Mouse (Mus musculus): ENCODE measurements at regions not wholly inside any gene's neighbourhood (a gene's known extent, or its start where the extent isn't known, plus 50 kb on each side); places are given as distances from the start of the nearest gene placed in this dataset.
"Not testable (repeated sequence)": the region's sequence is repeated elsewhere in the genome, so short reads cannot be mapped to it uniquely, and the experiment has no call there.

- Histone ChIP-seq H3K9me3 (no peaks in the 10 kb centered on the region), H3K4me1 (peaks cover 68% of the 10 kb centered on the region), H3K27me3 (no peaks in the 10 kb centered on the region), H3K27ac (peak overlapping the region; percentile 15; the same call in 1 of the 2 replicates), H3K4me3 (no peak overlapping the region), H3K36me3 (no peaks in the 10 kb centered on the region), H3K4me2 (replicated peaks) (no peak overlapping the region), H3K9ac (no peak overlapping the region)
- ATAC-seq (ENCODE audit: low FRiP score, low read depth), result no peak
- WGBS, result 77% methylated on average over 11 of the region's 11 CpGs
Observed at GRCm38 (mm10) chr17:83977725-83978124, 130.0 kb upstream of the Haao start.

- Histone ChIP-seq H3K27me3 (no peaks in the 10 kb centered on the region), H3K27ac (no peak overlapping the region), H3K4me2 (replicated peaks) (no peak overlapping the region), H3K9me3 (no peaks in the 10 kb centered on the region), H3K9ac (no peak overlapping the region), H3K4me3 (no peak overlapping the region), H3K36me3 (no peaks in the 10 kb centered on the region), H3K4me1 (peaks cover 59% of the 10 kb centered on the region)
- 90% methylated on average over 7 of the region's 7 CpGs for WGBS
- ATAC-seq (ENCODE audit: low FRiP score, low read depth), result no peak
Observed at GRCm38 (mm10) chr17:83975813-83976212, 128.1 kb upstream of the Haao start.

- Histone ChIP-seq H3K9ac (no peak overlapping the region), H3K4me1 (peaks cover 55% of the 10 kb centered on the region), H3K4me2 (replicated peaks) (peak overlapping the region; percentile 34), H3K27me3 (no peaks in the 10 kb centered on the region), H3K9me3 (no peaks in the 10 kb centered on the region), H3K27ac (peak overlapping the region; percentile 72), H3K36me3 (no peaks in the 10 kb centered on the region), H3K4me3 (no peak overlapping the region)
- peak; percentile 68 for ATAC-seq (ENCODE audit: low FRiP score, low read depth)
- WGBS, result 21% methylated on average over 18 of the region's 18 CpGs
Observed at GRCm38 (mm10) chr17:83973461-83974350, 125.9 kb upstream of the Haao start.

DNA sequence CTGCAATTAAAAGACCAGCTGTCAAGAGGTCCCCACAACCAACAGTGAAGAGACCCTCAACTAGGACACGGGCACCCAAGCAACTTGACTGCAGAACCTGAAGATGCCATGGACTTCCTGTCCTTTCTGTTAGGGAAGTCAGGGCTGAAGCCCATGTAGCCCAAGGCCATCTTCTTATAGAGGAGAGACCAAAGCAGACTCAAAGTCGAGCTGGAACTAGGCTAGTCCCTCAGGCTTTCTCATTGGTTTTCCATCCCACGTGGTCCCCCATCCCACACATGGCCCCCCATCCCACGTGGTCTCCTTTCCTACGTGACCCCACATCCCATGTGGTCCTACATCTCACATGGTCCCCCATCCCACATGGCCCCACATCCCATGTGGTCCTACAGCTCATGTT is 125.1 kb upstream of the Haao start:
- H3K9ac ChIP-seq, result no peak overlapping the region
- H3K4me1 ChIP-seq, result peaks cover 49% of the 10 kb centered on the region

GRCm38 (mm10) chr17:83972470-83972869 is 124.7 kb upstream of the Haao start:
- ATAC-seq (ENCODE audit: low FRiP score, low read depth), result no peak
- Histone ChIP-seq H3K4me2 (replicated peaks) (no peak overlapping the region), H3K4me1 (peaks cover 45% of the 10 kb centered on the region), H3K36me3 (no peaks in the 10 kb centered on the region), H3K9me3 (no peaks in the 10 kb centered on the region), H3K27me3 (no peaks in the 10 kb centered on the region), H3K4me3 (no peak overlapping the region), H3K27ac (peak overlapping the region; percentile 48), H3K9ac (no peak overlapping the region)
- WGBS, result 84% methylated on average over 4 of the region's 4 CpGs

More for the DNA sequence above, 125.1 kb upstream of the Haao start:
- no peaks in the 10 kb centered on the region for H3K27me3 ChIP-seq
- ATAC-seq (ENCODE audit: low FRiP score, low read depth), result no peak
- no peak overlapping the region for H3K4me2 ChIP-seq (replicated peaks)
- WGBS, result 69% methylated on average over 5 of the region's 5 CpGs
- peak overlapping the region; percentile 48 for H3K27ac ChIP-seq
- H3K4me3 ChIP-seq, result no peak overlapping the region
- no peaks in the 10 kb centered on the region for H3K36me3 ChIP-seq
- no peaks in the 10 kb centered on the region for H3K9me3 ChIP-seq

DNA sequence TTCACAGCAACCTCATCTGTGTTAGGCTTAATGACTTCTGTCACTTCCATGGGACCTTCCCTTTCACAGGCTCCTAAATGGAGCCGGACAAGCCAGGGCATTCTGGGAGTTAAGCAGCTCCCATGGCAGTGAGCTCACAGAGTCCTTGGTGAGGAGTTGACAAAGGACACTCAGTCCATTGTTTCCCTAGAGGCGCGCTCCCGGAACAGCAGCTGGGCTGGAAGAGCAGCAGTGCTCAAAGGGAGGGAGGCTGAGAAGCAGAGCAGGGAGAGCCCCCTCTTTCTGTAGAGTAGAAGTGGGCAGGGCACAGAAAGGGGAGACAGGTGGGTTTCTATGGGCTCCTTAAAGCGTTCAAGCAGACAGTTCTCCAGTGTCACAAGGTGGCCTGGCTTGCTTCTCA is 124.3 kb upstream of the Haao start:
- ATAC-seq (ENCODE audit: low FRiP score, low read depth), result no peak
- H3K4me3 ChIP-seq, result no peak overlapping the region
- H3K9ac ChIP-seq, result no peak overlapping the region
- H3K27ac ChIP-seq, result peak overlapping the region; percentile 48; the same call in 1 of the 2 replicates
- no peaks in the 10 kb centered on the region for H3K27me3 ChIP-seq
- no peaks in the 10 kb centered on the region for H3K36me3 ChIP-seq
- no peaks in the 10 kb centered on the region for H3K9me3 ChIP-seq
- H3K4me1 ChIP-seq, result peaks cover 45% of the 10 kb centered on the region
- H3K4me2 ChIP-seq (replicated peaks), result no peak overlapping the region
- WGBS, result 57% methylated on average over 5 of the region's 5 CpGs

GRCm38 (mm10) chr17:83969407-83969826 is 121.7 kb upstream of the Haao start:
- WGBS, result 16% methylated on average over 7 of the region's 7 CpGs
- Histone ChIP-seq H3K27ac (peak overlapping the region; percentile 88), H3K4me2 (replicated peaks) (no peak overlapping the region), H3K4me1 (peaks cover 56% of the 10 kb centered on the region), H3K4me3 (no peak overlapping the region), H3K27me3 (no peaks in the 10 kb centered on the region), H3K36me3 (no peaks in the 10 kb centered on the region), H3K9me3 (no peaks in the 10 kb centered on the region), H3K9ac (no peak overlapping the region)
- peak; percentile 33 for ATAC-seq (ENCODE audit: low FRiP score, low read depth)

GRCm38 (mm10) chr17:83968124-83968523 is 120.4 kb upstream of the Haao start:
- not testable (repeated sequence) for H3K36me3 ChIP-seq; H3K4me2 ChIP-seq (replicated peaks); H3K27me3 ChIP-seq; ATAC-seq (ENCODE audit: low FRiP score, low read depth); H3K9me3 ChIP-seq; H3K4me3 ChIP-seq; H3K27ac ChIP-seq; H3K9ac ChIP-seq
- 96% methylated on average over 3 of the region's 3 CpGs for WGBS
- peaks cover 57% of the 10 kb centered on the region for H3K4me1 ChIP-seq

DNA sequence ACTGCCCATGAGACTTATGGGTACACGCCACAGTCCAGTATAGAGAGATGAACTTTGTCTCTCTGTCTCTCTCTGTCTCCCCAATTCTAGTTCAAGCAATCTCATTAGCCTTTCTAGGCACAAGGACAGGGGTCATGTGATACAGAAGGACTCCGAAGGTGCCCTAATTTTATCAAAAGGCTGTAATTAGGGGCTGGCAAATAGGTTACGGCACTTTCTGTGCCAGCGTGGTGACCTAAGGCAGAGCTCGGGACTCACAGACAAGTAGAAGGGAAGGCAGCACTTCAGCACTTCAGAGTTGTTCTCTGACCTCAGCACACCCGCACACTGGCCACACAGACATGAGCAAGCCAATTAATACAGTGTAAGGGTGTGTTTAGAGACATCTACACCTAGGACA is 119.2 kb upstream of the Haao start:
- Histone ChIP-seq H3K9me3 (no peaks in the 10 kb centered on the region), H3K36me3 (no peaks in the 10 kb centered on the region), H3K4me3 (no peak overlapping the region), H3K27ac (no peak overlapping the region), H3K9ac (no peak overlapping the region), H3K4me2 (replicated peaks) (no peak overlapping the region), H3K27me3 (no peaks in the 10 kb centered on the region), H3K4me1 (peaks cover 57% of the 10 kb centered on the region)
- 82% methylated on average over 6 of the region's 6 CpGs for WGBS
- ATAC-seq (ENCODE audit: low FRiP score, low read depth), result no peak

GRCm38 (mm10) chr17:83964454-83965211 is 116.9 kb upstream of the Haao start:
- no peak overlapping the region for H3K4me2 ChIP-seq (replicated peaks)
- H3K9ac ChIP-seq, result no peak overlapping the region
- WGBS, result 15% methylated on average over 13 of the region's 13 CpGs
- H3K4me1 ChIP-seq, result peaks cover 69% of the 10 kb centered on the region
- no peaks in the 10 kb centered on the region for H3K27me3 ChIP-seq
- H3K27ac ChIP-seq, result peak overlapping the region; percentile 95
- no peaks in the 10 kb centered on the region for H3K9me3 ChIP-seq
- H3K36me3 ChIP-seq, result no peaks in the 10 kb centered on the region
- H3K4me3 ChIP-seq, result no peak overlapping the region
- peak; percentile 60 for ATAC-seq (ENCODE audit: low FRiP score, low read depth)

DNA sequence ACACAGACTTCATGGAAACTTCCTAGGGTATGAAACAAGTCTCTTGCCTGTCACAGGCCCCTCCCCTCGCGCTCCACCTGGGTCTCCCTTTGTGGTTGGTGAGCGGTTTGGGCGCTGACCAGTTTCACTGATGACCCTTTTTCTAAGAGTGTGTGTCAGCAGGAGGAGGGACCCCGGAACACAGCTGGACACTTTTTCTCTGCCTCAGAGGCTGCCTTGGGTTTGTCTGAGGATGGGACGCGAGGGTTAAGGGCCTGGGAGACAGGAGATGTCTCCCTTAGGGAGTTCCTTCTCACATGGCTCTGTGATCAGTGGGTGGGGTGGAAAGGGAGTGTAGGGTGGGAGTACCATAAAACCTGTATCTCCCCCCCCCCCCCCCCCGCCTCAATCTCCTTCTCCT is 115.8 kb upstream of the Haao start:
- H3K27me3 ChIP-seq, result no peaks in the 10 kb centered on the region
- no peaks in the 10 kb centered on the region for H3K36me3 ChIP-seq
- no peak for ATAC-seq (ENCODE audit: low FRiP score, low read depth)
- peak overlapping the region; percentile 95 for H3K27ac ChIP-seq
- H3K4me3 ChIP-seq, result no peak overlapping the region
- H3K4me1 ChIP-seq, result peaks cover 70% of the 10 kb centered on the region
- WGBS, result 62% methylated on average over 7 of the region's 8 CpGs
- H3K9me3 ChIP-seq, result no peaks in the 10 kb centered on the region
- no peak overlapping the region for H3K9ac ChIP-seq
- no peak overlapping the region for H3K4me2 ChIP-seq (replicated peaks)

GRCm38 (mm10) chr17:83962841-83963240 is 115.1 kb upstream of the Haao start:
- H3K27me3 ChIP-seq, result no peaks in the 10 kb centered on the region
- H3K9ac ChIP-seq, result no peak overlapping the region
- peaks cover 77% of the 10 kb centered on the region for H3K4me1 ChIP-seq
- ATAC-seq (ENCODE audit: low FRiP score, low read depth), result no peak
- H3K9me3 ChIP-seq, result no peaks in the 10 kb centered on the region
- H3K27ac ChIP-seq, result peak overlapping the region; percentile 65; the same call in 1 of the 2 replicates
- H3K4me2 ChIP-seq (replicated peaks), result no peak overlapping the region
- 21% methylated on average over 4 of the region's 4 CpGs for WGBS
- no peaks in the 10 kb centered on the region for H3K36me3 ChIP-seq
- no peak overlapping the region for H3K4me3 ChIP-seq

Data from limb, embryonic 13.5 days (tissue).